Mouse (Mus musculus): ENCODE measurements around the gene Sstr2. TPM values are rescaled to one million over a fixed set of nuclear protein-coding genes. Genes with fewer than 3 reads are reported as not detected.
A peak's percentile ranks its signal among the peaks of the same experiment; 100 is the strongest.

The Sstr2 gene
- polyA plus RNA-seq, 1 experiment, result 3.3 TPM

DNA sequence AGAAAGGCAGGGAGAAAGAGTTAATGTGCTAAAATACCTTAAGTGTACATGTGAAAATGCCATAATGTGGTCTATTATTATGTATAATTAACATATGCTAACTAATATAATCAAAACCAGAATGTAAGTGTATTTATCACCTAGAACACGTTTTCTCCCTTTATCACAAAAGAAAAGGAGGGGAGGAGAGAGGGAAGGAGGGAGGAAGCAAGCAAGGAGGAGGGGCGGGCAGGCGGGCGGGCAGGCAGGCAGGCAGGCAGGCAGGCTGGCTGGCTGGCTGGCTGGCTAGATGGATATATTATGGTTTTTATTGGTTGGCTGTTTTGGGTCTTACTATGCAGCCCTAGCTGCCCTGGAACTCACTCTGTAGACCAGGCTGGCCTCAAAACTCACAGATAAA is 50.6 kb downstream of the Sstr2 start:
- DNase-seq, result no peak
- Histone ChIP-seq H3K27me3 (ENCODE audit: control insufficient read depth, insufficient read depth, low read length) (no peaks in the 10 kb centered on the region), H3K27ac (ENCODE audit: insufficient read depth, low read length) (no peak overlapping the region), H3K4me3 (replicated peaks; ENCODE audit: insufficient read depth, low read depth, low read length) (no peak overlapping the region), H3K4me1 (ENCODE audit: control insufficient read depth, insufficient read depth, low read length) (peaks cover 28% of the 10 kb centered on the region)
- TF ChIP-seq CTCF (IDR thresholded peaks at IDR 0.05; ENCODE audit: borderline replicate concordance, insufficient read depth, low read depth, low read length), result no peak
- no peak for TF ChIP-seq POLR2A (IDR thresholded peaks at IDR 0.05; ENCODE audit: borderline replicate concordance, insufficient read depth, low read length)
- WGBS, result 83% methylated on average over 4 of the region's 4 CpGs

DNA sequence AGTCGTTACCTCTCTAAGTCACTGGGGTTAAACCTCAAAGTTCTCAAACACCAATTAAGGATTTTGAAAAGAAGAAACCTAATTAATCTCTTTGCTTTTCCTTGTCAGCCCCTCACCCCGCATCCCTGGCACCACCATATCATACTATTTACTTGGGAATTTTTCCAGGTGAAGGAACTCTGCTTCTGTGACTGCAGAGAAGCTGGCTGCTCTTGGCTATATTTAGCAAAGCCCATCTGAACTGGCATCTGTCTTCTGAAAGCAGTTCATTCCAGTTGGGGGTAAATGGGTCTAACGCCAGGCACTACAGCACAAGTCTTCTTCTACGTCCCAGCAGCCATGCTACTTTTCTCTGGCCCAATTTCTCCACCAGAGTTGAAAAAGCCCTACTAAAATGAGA is 54.5 kb downstream of the Sstr2 start:
- Histone ChIP-seq H3K27ac (ENCODE audit: insufficient read depth, low read length) (peak overlapping the region; percentile 15; the same call in 1 of the 2 replicates), H3K27me3 (ENCODE audit: control insufficient read depth, insufficient read depth, low read length) (no peaks in the 10 kb centered on the region), H3K4me1 (ENCODE audit: control insufficient read depth, insufficient read depth, low read length) (peaks cover 22% of the 10 kb centered on the region), H3K4me3 (replicated peaks; ENCODE audit: insufficient read depth, low read depth, low read length) (no peak overlapping the region)
- WGBS, result 16% methylated on average over 4 of the region's 4 CpGs
- no peak for TF ChIP-seq CTCF (IDR thresholded peaks at IDR 0.05; ENCODE audit: borderline replicate concordance, insufficient read depth, low read depth, low read length)
- no peak for TF ChIP-seq POLR2A (IDR thresholded peaks at IDR 0.05; ENCODE audit: borderline replicate concordance, insufficient read depth, low read length)
- peak; percentile 30 to 56 for DNase-seq

DNA sequence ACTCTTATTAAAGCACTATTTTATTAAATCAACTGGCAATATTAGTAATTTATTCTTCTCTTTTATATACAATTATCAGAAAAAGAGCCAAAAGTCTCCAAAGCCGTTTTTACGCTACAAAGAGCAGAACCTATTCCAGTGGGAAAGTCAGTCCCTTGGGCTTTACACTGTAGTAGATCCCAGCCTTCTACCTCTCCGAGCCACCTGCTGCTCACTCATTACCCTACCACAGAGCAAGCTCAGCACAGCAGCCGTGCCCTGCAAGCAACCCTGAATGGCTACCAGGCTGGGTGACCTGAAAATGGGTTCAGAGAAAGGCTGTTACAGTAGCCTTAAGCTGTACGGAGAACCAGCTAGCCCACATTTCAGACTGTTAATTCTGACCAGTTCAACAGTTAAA is 55.5 kb downstream of the Sstr2 start:
- no peak for DNase-seq
- Histone ChIP-seq H3K4me3 (replicated peaks; ENCODE audit: insufficient read depth, low read depth, low read length) (no peak overlapping the region), H3K27ac (ENCODE audit: insufficient read depth, low read length) (no peak overlapping the region), H3K27me3 (ENCODE audit: control insufficient read depth, insufficient read depth, low read length) (no peaks in the 10 kb centered on the region), H3K4me1 (ENCODE audit: control insufficient read depth, insufficient read depth, low read length) (peaks cover 19% of the 10 kb centered on the region)
- WGBS, result 56% methylated on average over 5 of the region's 5 CpGs
- TF ChIP-seq POLR2A (IDR thresholded peaks at IDR 0.05; ENCODE audit: borderline replicate concordance, insufficient read depth, low read length) (no peak), CTCF (IDR thresholded peaks at IDR 0.05; ENCODE audit: borderline replicate concordance, insufficient read depth, low read depth, low read length) (no peak)

Other genes with a start within 250 kb of the Sstr2 start
- gene Cog1, start 29.8 kb downstream of the Sstr2 start, polyA plus RNA-seq (2012; rRNA removed), result 84.0 and 87.5 TPM in 2 replicates
- 13.0 and 14.1 TPM in 2 replicates for gene Slc39a11, start 30.7 kb downstream of the Sstr2 start, polyA plus RNA-seq (2012; rRNA removed)
- 32.5 and 32.9 TPM in 2 replicates for gene Fam104a, start 64.8 kb downstream of the Sstr2 start, polyA plus RNA-seq (2012; rRNA removed)
- gene D11Wsu47e, start 65.1 kb downstream of the Sstr2 start, polyA plus RNA-seq (2012; rRNA removed), result 10.1 and 10.5 TPM in 2 replicates
- 7.5 and 7.6 TPM in 2 replicates for gene Cpsf4l, start 90.7 kb downstream of the Sstr2 start, polyA plus RNA-seq (2012; rRNA removed)
- gene Cdc42ep4, start 132.5 kb downstream of the Sstr2 start, polyA plus RNA-seq (2012; rRNA removed), result 73.8 and 77.5 TPM in 2 replicates